Mouse (Mus musculus): ENCODE results near the gene Prkag2.

DNA sequence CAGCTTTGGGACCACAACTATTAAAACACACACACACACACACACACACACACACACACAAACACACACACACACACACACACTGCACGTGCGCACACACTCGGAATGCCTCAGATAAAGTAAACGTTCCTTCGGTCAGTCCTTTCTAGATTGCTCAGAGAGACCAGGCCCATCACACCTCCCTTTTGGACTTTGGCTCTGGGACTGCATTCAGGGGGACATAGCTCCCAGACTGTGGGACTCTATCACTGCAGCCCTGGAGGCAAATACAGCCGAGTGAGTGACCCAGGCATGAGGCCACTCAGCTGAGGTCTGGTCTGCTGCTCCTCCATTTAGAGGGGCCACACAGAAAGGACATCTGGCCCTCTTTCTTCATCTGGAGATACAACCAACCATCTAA, 81.2 kb downstream of the Prkag2 start:
- TF ChIP-seq CTCF (conservative IDR thresholded peaks at IDR 0.05; ENCODE audit: low read length) (no peak), POU5F1 (IDR thresholded peaks at IDR 0.05; ENCODE audit: borderline replicate concordance, low read length) (no peak)

Data from E14TG2a.4 (cell line).